Mouse (Mus musculus) Muller cell, postnatal 12 days (primary cell): Measurements from ENCODE around the gene Marcks.
"Not testable (repeated sequence)": the region's sequence is repeated elsewhere in the genome, so short reads cannot be mapped to it uniquely, and the experiment has no call there.

ENCODE experiments used
- DNase-seq: peaks from one replicate; pipeline ENCODE4 v3.0.0-alpha.2; 2015; ENCODE audit errors: inconsistent ontology term

Gene Marcks

GRCm38 (mm10) chr10:37136981-37137518 is 1.7 kb downstream of the Marcks start:
- DNase-seq = peak; percentile 95

- DNase-seq = peak; percentile 55
Measured at GRCm38 (mm10) chr10:37135951-37136751, 2.6 kb downstream of the Marcks start.

GRCm38 (mm10) chr10:37133876-37134708 is 4.6 kb downstream of the Marcks start:
- no peak for DNase-seq

GRCm38 (mm10) chr10:37132671-37133070 is 6.0 kb downstream of the Marcks start:
- DNase-seq = no peak

- no peak for DNase-seq
Measured at GRCm38 (mm10) chr10:37129652-37130051, 9.1 kb downstream of the Marcks start.

GRCm38 (mm10) chr10:37115329-37115728 is 23.4 kb downstream of the Marcks start:
- no peak for DNase-seq

GRCm38 (mm10) chr10:37112812-37113211 is 25.9 kb downstream of the Marcks start:
- no peak for DNase-seq

GRCm38 (mm10) chr10:37112362-37112761 is 26.4 kb downstream of the Marcks start:
- no peak for DNase-seq

- DNase-seq = no peak
Measured at GRCm38 (mm10) chr10:37111432-37111831, 27.3 kb downstream of the Marcks start.

- no peak for DNase-seq
Measured at GRCm38 (mm10) chr10:37106871-37107627, 31.7 kb downstream of the Marcks start.

GRCm38 (mm10) chr10:37106303-37106702 is 32.4 kb downstream of the Marcks start:
- DNase-seq = no peak

GRCm38 (mm10) chr10:37102227-37103080 is 36.3 kb downstream of the Marcks start:
- no peak for DNase-seq

- no peak for DNase-seq
Measured at GRCm38 (mm10) chr10:37101733-37102132, 37.0 kb downstream of the Marcks start.

- no peak for DNase-seq
Measured at GRCm38 (mm10) chr10:37096529-37096928, 42.2 kb downstream of the Marcks start.

GRCm38 (mm10) chr10:37095803-37096202 is 42.9 kb downstream of the Marcks start:
- DNase-seq = no peak

GRCm38 (mm10) chr10:37093306-37093705 is 45.4 kb downstream of the Marcks start:
- DNase-seq = no peak

- DNase-seq = no peak
Measured at GRCm38 (mm10) chr10:37090411-37090810, 48.3 kb downstream of the Marcks start.

GRCm38 (mm10) chr10:37084071-37084470 is 54.6 kb downstream of the Marcks start:
- not testable (repeated sequence) for DNase-seq
